Mouse (Mus musculus) thymus, adult 2 months (tissue): ENCODE measurements around the gene A630076J17Rik.

ENCODE experiments used
- CTCF ChIP-seq: fragments of 200-500 bp; IDR thresholded peaks from 2 replicates; pipeline ENCODE4 v1.5.1; 2012; ENCODE audit warnings: mild to moderate bottlenecking, control low read depth, low read length, moderate library complexity, borderline replicate concordance; ENCODE audit not compliant: control insufficient read depth, poor library complexity, insufficient read depth; ENCODE audit errors: extremely low read depth
- POLR2A ChIP-seq: fragments of 200-500 bp; IDR thresholded peaks from 2 replicates; pipeline ENCODE4 v1.6.1; 2012; ENCODE audit warnings: mild to moderate bottlenecking, low read length, control low read depth, moderate library complexity; ENCODE audit not compliant: control insufficient read depth, poor library complexity, insufficient read depth; ENCODE audit errors: extremely low read depth

- TF ChIP-seq CTCF (no peak), POLR2A (no peak)
Observed at GRCm38 (mm10) chr3:107250320-107250719, 19.9 kb downstream of the A630076J17Rik start.
